8 mouse cellular contexts compared by ENCODE assay signal in genomic region chr9:44134851-44135730, GRCm38 (mm10). TPM values are rescaled to one million over a fixed set of nuclear protein-coding genes. Genes with fewer than 3 reads are reported as not detected.
DNase-seq lines count a peak whose midpoint lies in the region; ATAC-seq and TF ChIP-seq lines count a peak whose summit lies in the region.

No protein-coding gene starts in this region.

- WGBS in cerebellum, adult 2 months: under 1% methylated on average over 49 of the region's 49 CpGs
- WGBS in intestine, embryonic 16.5 days: 3% methylated on average over 49 of the region's 49 CpGs
- WGBS in liver, postnatal 0 days (ENCODE audit: insufficient replicate concordance): 4% methylated on average over 46 of the region's 49 CpGs
- 3% methylated on average over 49 of the region's 49 CpGs for WGBS in small intestine, adult 2 months

- peak; percentile 24; the same call in 1 of the 2 replicates for ATAC-seq in intestine, embryonic 16.5 days
- no peak for ATAC-seq in liver, postnatal 0 days

- no peaks in the 10 kb centered on the region for H3K36me3 ChIP-seq in intestine, embryonic 16.5 days (ENCODE audit: control insufficient read depth, insufficient read depth, low read length)
- H3K36me3 ChIP-seq in liver, postnatal 0 days (replicated peaks; ENCODE audit: insufficient read depth, low read length): no peaks in the 10 kb centered on the region
- no peaks in the 10 kb centered on the region for H3K36me3 ChIP-seq in small intestine, adult 2 months (ENCODE audit: control insufficient read depth, insufficient read depth, low read length)

- peaks cover 24% of the 10 kb centered on the region for H3K4me1 ChIP-seq in cerebellum, adult 2 months (ENCODE audit: control insufficient read depth, insufficient read depth, low read length)
- peaks cover 39% of the 10 kb centered on the region for H3K4me1 ChIP-seq in intestine, embryonic 16.5 days (ENCODE audit: control insufficient read depth, insufficient read depth, low read length)
- H3K4me1 ChIP-seq in liver, postnatal 0 days (ENCODE audit: insufficient read depth): peaks cover 19% of the 10 kb centered on the region
- peaks cover 13% of the 10 kb centered on the region for H3K4me1 ChIP-seq in small intestine, adult 2 months (ENCODE audit: control insufficient read depth, insufficient read depth, insufficient read length, low read length)

- peak overlapping the region; percentile 95 for H3K4me2 ChIP-seq in intestine, embryonic 16.5 days (ENCODE audit: low read depth, low read length)
- H3K4me2 ChIP-seq in liver, postnatal 0 days (ENCODE audit: low read depth, low read length): peak overlapping the region; percentile 73

- DNase-seq in left cerebral cortex, postnatal 4 days: peak; percentile 76
- DNase-seq in left cerebral cortex, postnatal 25 days (ENCODE audit: low spot score in 2 of 2): no peak
- peak; percentile 72 to 81 for DNase-seq in cerebellum, adult 2 months
- peak; percentile 97 for DNase-seq in heart, adult 11 months
- DNase-seq in liver, postnatal 0 days: peak; percentile 48
- DNase-seq in frontal cortex, postnatal 36 days (ENCODE audit: low spot score in 2 of 2): no peak

- no peak for TF ChIP-seq EP300 in liver, postnatal 0 days (IDR thresholded peaks at IDR 0.05; ENCODE audit: low read depth)

- TF ChIP-seq CTCF in cerebellum, adult 2 months (IDR thresholded peaks at IDR 0.05; ENCODE audit: borderline replicate concordance, insufficient read depth, low read depth, low read length): no peak
- TF ChIP-seq CTCF in liver, postnatal 0 days (IDR thresholded peaks at IDR 0.05; ENCODE audit: low read depth): no peak
- TF ChIP-seq CTCF in small intestine, adult 2 months (IDR thresholded peaks at IDR 0.05; ENCODE audit: extremely low read depth, insufficient read length, insufficient replicate concordance, low read depth, low read length): no peak

- intact Hi-C loops in left cerebral cortex, postnatal 4 days (cut with DNase I): no loop called here
- intact Hi-C loops in left cerebral cortex, postnatal 25 days (cut with DNase I): loop anchor here (5.0 kb wide), 1 partner anchor 112 kb away; no protein-coding TSS in a partner anchor

- peak overlapping the region; percentile 75 for H3K9ac ChIP-seq in intestine, embryonic 16.5 days (ENCODE audit: low read depth, low read length)
- H3K9ac ChIP-seq in liver, postnatal 0 days (replicated peaks): peak overlapping the region; percentile 47

- no peaks in the 10 kb centered on the region for H3K9me3 ChIP-seq in intestine, embryonic 16.5 days (ENCODE audit: control insufficient read depth, low read length)
- H3K9me3 ChIP-seq in liver, postnatal 0 days (ENCODE audit: low read length): no peaks in the 10 kb centered on the region

- H3K27ac ChIP-seq in cerebellum, adult 2 months (ENCODE audit: insufficient read depth, low read length): peak overlapping the region; percentile 54
- H3K27ac ChIP-seq in intestine, embryonic 16.5 days (ENCODE audit: low read length): peak overlapping the region; percentile 77
- H3K27ac ChIP-seq in liver, postnatal 0 days (ENCODE audit: low read depth): no peak overlapping the region
- H3K27ac ChIP-seq in small intestine, adult 2 months (ENCODE audit: insufficient read depth, low read depth, low read length): peak overlapping the region; percentile 69

- 0 out of 2 replicates have a peak, but pooled peaks have one; percentile 1 for TF ChIP-seq POLR2A in cerebellum, adult 2 months (IDR thresholded peaks at IDR 0.05; ENCODE audit: borderline replicate concordance, insufficient read depth, low read length)
- TF ChIP-seq POLR2A in small intestine, adult 2 months (IDR thresholded peaks at IDR 0.05; ENCODE audit: low read depth, low read length): no peak

- H3K27me3 ChIP-seq in cerebellum, adult 2 months (ENCODE audit: control insufficient read depth, insufficient read depth, low read length): no peaks in the 10 kb centered on the region
- H3K27me3 ChIP-seq in intestine, embryonic 16.5 days (replicated peaks; ENCODE audit: control insufficient read depth, insufficient read depth, low read length): peaks cover 15% of the 10 kb centered on the region
- peaks cover 63% of the 10 kb centered on the region for H3K27me3 ChIP-seq in liver, postnatal 0 days (ENCODE audit: insufficient read depth, low read length)
- peaks cover 32% of the 10 kb centered on the region for H3K27me3 ChIP-seq in small intestine, adult 2 months (ENCODE audit: control insufficient read depth, insufficient read depth, low read length)

- H3K4me3 ChIP-seq in cerebellum, adult 2 months (replicated peaks; ENCODE audit: insufficient read depth, low read depth, low read length): peak overlapping the region; percentile 62
- peak overlapping the region; percentile 75 for H3K4me3 ChIP-seq in intestine, embryonic 16.5 days (ENCODE audit: low read length)
- peak overlapping the region; percentile 50 for H3K4me3 ChIP-seq in liver, postnatal 0 days (ENCODE audit: low read depth, low read length)
- peak overlapping the region; percentile 73 for H3K4me3 ChIP-seq in small intestine, adult 2 months (ENCODE audit: low read depth, low read length)

RNA-seq across cellular contexts. Expression of gene Mcam, which starts 0.8 kb away (rescaled TPM):
- total RNA-seq in left cerebral cortex, postnatal 4 days (2021): 10 to 100 TPM; 13.7 to 16.9 TPM
- 10 to 100 TPM; 13.2 to 14.8 TPM for total RNA-seq in left cerebral cortex, postnatal 25 days (2021)
- 57.0 and 61.8 TPM in 2 replicates for polyA plus RNA-seq in cerebellum, adult 2 months (2012; rRNA removed)
- 42.9 and 45.1 TPM in 2 replicates for polyA plus RNA-seq in intestine, embryonic 16.5 days (2015; fragmentation: Nextera tagmentation; extraction: Ambion mirVana)
- 4.2 and 4.5 TPM in 2 replicates for polyA plus RNA-seq in liver, postnatal 0 days (2015; fragmentation: Nextera tagmentation; extraction: Ambion mirVana)
- 14.2 and 14.3 TPM in 2 replicates for polyA plus RNA-seq in small intestine, adult 2 months (2012; rRNA removed)

RNA-seq across cellular contexts. Expression of gene Rnf26, which starts 21.8 kb away (rescaled TPM):
- 10 to 100 TPM; 31.1 to 33.1 TPM for total RNA-seq in left cerebral cortex, postnatal 4 days (2021)
- 10 to 100 TPM; 30.6 to 31.5 TPM for total RNA-seq in left cerebral cortex, postnatal 25 days (2021)
- 31.2 and 34.0 TPM in 2 replicates for polyA plus RNA-seq in cerebellum, adult 2 months (2012; rRNA removed)
- polyA plus RNA-seq in intestine, embryonic 16.5 days (2015; fragmentation: Nextera tagmentation; extraction: Ambion mirVana): 45.4 and 48.1 TPM in 2 replicates
- polyA plus RNA-seq in liver, postnatal 0 days (2015; fragmentation: Nextera tagmentation; extraction: Ambion mirVana): 17.9 and 18.8 TPM in 2 replicates
- 16.9 and 26.4 TPM in 2 replicates for polyA plus RNA-seq in small intestine, adult 2 months (2012; rRNA removed)

RNA-seq across cellular contexts. Expression of gene Gm49380, which starts 21.8 kb away (rescaled TPM):
- total RNA-seq in left cerebral cortex, postnatal 4 days (2021): under 1 TPM in 1 of 2 experiments, not detected in 1; 0.44 TPM
- total RNA-seq in left cerebral cortex, postnatal 25 days (2021): under 1 TPM; 0.14 to 0.27 TPM
- polyA plus RNA-seq in cerebellum, adult 2 months (2012; rRNA removed): 0.41 and 0.75 TPM in 2 replicates
- 0.05 and 0.12 TPM in 2 replicates for polyA plus RNA-seq in intestine, embryonic 16.5 days (2015; fragmentation: Nextera tagmentation; extraction: Ambion mirVana)
- polyA plus RNA-seq in liver, postnatal 0 days (2015; fragmentation: Nextera tagmentation; extraction: Ambion mirVana): not detected in 2 replicates
- polyA plus RNA-seq in small intestine, adult 2 months (2012; rRNA removed): not detected in 2 replicates

RNA-seq across cellular contexts. Expression of gene C1qtnf5, which starts 28.0 kb away (rescaled TPM):
- total RNA-seq in left cerebral cortex, postnatal 4 days (2021): 10 to 100 TPM in 1 of 2 experiments, 1 to 10 TPM in 1; 5.3 to 10.6 TPM
- total RNA-seq in left cerebral cortex, postnatal 25 days (2021): 10 to 100 TPM; 23.1 to 26.1 TPM
- 26.0 and 29.1 TPM in 2 replicates for polyA plus RNA-seq in cerebellum, adult 2 months (2012; rRNA removed)
- polyA plus RNA-seq in intestine, embryonic 16.5 days (2015; fragmentation: Nextera tagmentation; extraction: Ambion mirVana): 2.7 and 3.0 TPM in 2 replicates
- polyA plus RNA-seq in liver, postnatal 0 days (2015; fragmentation: Nextera tagmentation; extraction: Ambion mirVana): 1.0 and 1.3 TPM in 2 replicates
- polyA plus RNA-seq in small intestine, adult 2 months (2012; rRNA removed): 6.4 and 7.0 TPM in 2 replicates

RNA-seq across cellular contexts. Expression of gene Mfrp, which starts 33.6 kb away (rescaled TPM):
- total RNA-seq in left cerebral cortex, postnatal 4 days (2021): not detected
- total RNA-seq in left cerebral cortex, postnatal 25 days (2021): 1 to 10 TPM in 1 of 2 experiments, under 1 TPM in 1; 0.55 to 1.6 TPM
- 2.7 and 7.3 TPM in 2 replicates for polyA plus RNA-seq in cerebellum, adult 2 months (2012; rRNA removed)
- polyA plus RNA-seq in intestine, embryonic 16.5 days (2015; fragmentation: Nextera tagmentation; extraction: Ambion mirVana): 0.18 and 0.24 TPM in 2 replicates
- not detected in 2 replicates for polyA plus RNA-seq in liver, postnatal 0 days (2015; fragmentation: Nextera tagmentation; extraction: Ambion mirVana)
- 0.04 TPM in 2 replicates for polyA plus RNA-seq in small intestine, adult 2 months (2012; rRNA removed)

Comparison
In these comparisons a context has a peak if more than half of its experiments do, and no peak if none do; other contexts are left out.
1. DNase-seq: peak in left cerebral cortex, postnatal 4 days (single experiment), cerebellum, adult 2 months (2 of 2), heart, adult 11 months (single experiment) and liver, postnatal 0 days (single experiment); none in left cerebral cortex, postnatal 25 days (0 of 2) and frontal cortex, postnatal 36 days (0 of 2).
2. Peak in every context shown above with its lines, with median percentiles within 50 percentile points of each other: H3K4me3 ChIP-seq.